Mouse (Mus musculus): ENCODE measurements around the gene Eid2. TPM values are rescaled to one million over a fixed set of nuclear protein-coding genes. Genes with fewer than 3 reads are reported as not detected.
A peak's percentile ranks its signal among the peaks of the same experiment; 100 is the strongest.

Eid2 gene
- polyA plus RNA-seq, 1 experiment from 2014 or later, result 3.8 TPM

GRCm38 (mm10) chr7:28306216-28306615, 38.5 kb downstream of the Eid2 start:
- no peak overlapping the region for H3K27ac ChIP-seq (ENCODE audit: low read length)
- H3K36me3 ChIP-seq (ENCODE audit: control insufficient read depth, insufficient read depth), result peaks cover 29% of the 10 kb centered on the region
- no peak overlapping the region for H3K4me2 ChIP-seq (ENCODE audit: low read length)
- peaks cover 23% of the 10 kb centered on the region for H3K4me1 ChIP-seq (replicated peaks; ENCODE audit: control insufficient read depth, insufficient read depth, low read length)
- no peaks in the 10 kb centered on the region for H3K9me3 ChIP-seq (ENCODE audit: control insufficient read depth, low read length)
- H3K9ac ChIP-seq (replicated peaks; ENCODE audit: low read depth, low read length), result no peak overlapping the region
- no peak overlapping the region for H3K4me3 ChIP-seq (replicated peaks; ENCODE audit: low read length)
- H3K27me3 ChIP-seq (replicated peaks; ENCODE audit: control insufficient read depth, insufficient read depth, low read length), result no peaks in the 10 kb centered on the region
- no peak for ATAC-seq
- 93% methylated on average over 8 of the region's 8 CpGs for WGBS

- no peak overlapping the region for H3K9ac ChIP-seq (replicated peaks; ENCODE audit: low read depth, low read length)
- peaks cover 29% of the 10 kb centered on the region for H3K36me3 ChIP-seq (ENCODE audit: control insufficient read depth, insufficient read depth)
- H3K27me3 ChIP-seq (replicated peaks; ENCODE audit: control insufficient read depth, insufficient read depth, low read length), result no peaks in the 10 kb centered on the region
- no peak overlapping the region for H3K4me2 ChIP-seq (ENCODE audit: low read length)
- peaks cover 13% of the 10 kb centered on the region for H3K4me1 ChIP-seq (replicated peaks; ENCODE audit: control insufficient read depth, insufficient read depth, low read length)
- H3K4me3 ChIP-seq (replicated peaks; ENCODE audit: low read length), result no peak overlapping the region
- H3K9me3 ChIP-seq (ENCODE audit: control insufficient read depth, low read length), result no peaks in the 10 kb centered on the region
- 69% methylated on average over 9 of the region's 9 CpGs for WGBS
- ATAC-seq, result no peak
- H3K27ac ChIP-seq (ENCODE audit: low read length), result no peak overlapping the region
Measured at GRCm38 (mm10) chr7:28309737-28310136, 42.1 kb downstream of the Eid2 start.

GRCm38 (mm10) chr7:28311151-28311925, 43.7 kb downstream of the Eid2 start:
- peaks cover 13% of the 10 kb centered on the region for H3K4me1 ChIP-seq (replicated peaks; ENCODE audit: control insufficient read depth, insufficient read depth, low read length)
- peak; percentile 61 for ATAC-seq
- no peaks in the 10 kb centered on the region for H3K27me3 ChIP-seq (replicated peaks; ENCODE audit: control insufficient read depth, insufficient read depth, low read length)
- H3K4me2 ChIP-seq (ENCODE audit: low read length), result peak overlapping the region; percentile 77
- H3K9me3 ChIP-seq (ENCODE audit: control insufficient read depth, low read length), result no peaks in the 10 kb centered on the region
- H3K36me3 ChIP-seq (ENCODE audit: control insufficient read depth, insufficient read depth), result peaks cover 37% of the 10 kb centered on the region
- 5% methylated on average over 35 of the region's 35 CpGs for WGBS
- H3K27ac ChIP-seq (ENCODE audit: low read length), result peak overlapping the region; percentile 78
- H3K4me3 ChIP-seq (replicated peaks; ENCODE audit: low read length), result peak overlapping the region; percentile 98
- H3K9ac ChIP-seq (replicated peaks; ENCODE audit: low read depth, low read length), result peak overlapping the region; percentile 91

GRCm38 (mm10) chr7:28311926-28312543, 44.4 kb downstream of the Eid2 start, which contains the start of gene Timm50:
TSS of gene Timm50 (minus strand) at chr7:28312072.
- ATAC-seq, result peak; percentile 99
- H3K36me3 ChIP-seq (ENCODE audit: control insufficient read depth, insufficient read depth), result peaks cover 37% of the 10 kb centered on the region

GRCm38 (mm10) chr7:28318036-28318435, 50.4 kb downstream of the Eid2 start:
- no peaks in the 10 kb centered on the region for H3K9me3 ChIP-seq (ENCODE audit: control insufficient read depth, low read length)
- no peak overlapping the region for H3K4me3 ChIP-seq (replicated peaks; ENCODE audit: low read length)
- peaks cover 62% of the 10 kb centered on the region for H3K36me3 ChIP-seq (ENCODE audit: control insufficient read depth, insufficient read depth)
- no peaks in the 10 kb centered on the region for H3K27me3 ChIP-seq (replicated peaks; ENCODE audit: control insufficient read depth, insufficient read depth, low read length)
- ATAC-seq, result no peak
- no peaks in the 10 kb centered on the region for H3K4me1 ChIP-seq (replicated peaks; ENCODE audit: control insufficient read depth, insufficient read depth, low read length)
- H3K27ac ChIP-seq (ENCODE audit: low read length), result no peak overlapping the region
- H3K4me2 ChIP-seq (ENCODE audit: low read length), result no peak overlapping the region
- no peak overlapping the region for H3K9ac ChIP-seq (replicated peaks; ENCODE audit: low read depth, low read length)
- 90% methylated on average over 3 of the region's 3 CpGs for WGBS

More at GRCm38 (mm10) chr7:28311926-28312543, 44.4 kb downstream of the Eid2 start, which contains the start of gene Timm50:
- peak within 1 kb of the TSS; percentile 77 for H3K4me2 ChIP-seq (ENCODE audit: low read length)
- WGBS, result under 1% methylated on average over 45 of the region's 45 CpGs
- H3K9ac ChIP-seq (replicated peaks; ENCODE audit: low read depth, low read length), result peak within 1 kb of the TSS; percentile 91
- H3K27ac ChIP-seq (ENCODE audit: low read length), result peak within 1 kb of the TSS; percentile 78
- H3K4me1 ChIP-seq (replicated peaks; ENCODE audit: control insufficient read depth, insufficient read depth, low read length), result peaks cover 13% of the 10 kb centered on the region
- H3K9me3 ChIP-seq (ENCODE audit: control insufficient read depth, low read length), result no peaks in the 10 kb centered on the region
- H3K27me3 ChIP-seq (replicated peaks; ENCODE audit: control insufficient read depth, insufficient read depth, low read length), result no peaks in the 10 kb centered on the region
- H3K4me3 ChIP-seq (replicated peaks; ENCODE audit: low read length), result peak within 1 kb of the TSS; percentile 98

GRCm38 (mm10) chr7:28318714-28319113, 51.0 kb downstream of the Eid2 start:
- Histone ChIP-seq H3K27ac (ENCODE audit: low read length) (no peak overlapping the region), H3K4me2 (ENCODE audit: low read length) (no peak overlapping the region), H3K36me3 (ENCODE audit: control insufficient read depth, insufficient read depth) (peaks cover 69% of the 10 kb centered on the region), H3K4me1 (replicated peaks; ENCODE audit: control insufficient read depth, insufficient read depth, low read length) (no peaks in the 10 kb centered on the region), H3K9me3 (ENCODE audit: control insufficient read depth, low read length) (no peaks in the 10 kb centered on the region), H3K4me3 (replicated peaks; ENCODE audit: low read length) (no peak overlapping the region), H3K9ac (replicated peaks; ENCODE audit: low read depth, low read length) (no peak overlapping the region), H3K27me3 (replicated peaks; ENCODE audit: control insufficient read depth, insufficient read depth, low read length) (no peaks in the 10 kb centered on the region)
- WGBS, result 95% methylated on average over 17 of the region's 17 CpGs
- ATAC-seq, result no peak

Other genes with a start within 250 kb of the Eid2 start
- gene Psmc4, start 217.8 kb upstream of the Eid2 start, polyA plus RNA-seq (2015; fragmentation: Nextera tagmentation; extraction: Ambion mirVana), result 330 and 343 TPM in 2 replicates
- gene Fcgbp, start 196.6 kb upstream of the Eid2 start, polyA plus RNA-seq (2015; fragmentation: Nextera tagmentation; extraction: Ambion mirVana), result 0.41 TPM in 1 of 2 replicates, not detected in the other
- gene 9530053A07Rik, start 138.4 kb upstream of the Eid2 start, polyA plus RNA-seq (2015; fragmentation: Nextera tagmentation; extraction: Ambion mirVana), result 0.06 and 0.14 TPM in 2 replicates
- 84.4 and 86.8 TPM in 2 replicates for gene Fbl, start 98.2 kb upstream of the Eid2 start, polyA plus RNA-seq (2015; fragmentation: Nextera tagmentation; extraction: Ambion mirVana)
- gene Dyrk1b, start 88.4 kb upstream of the Eid2 start, polyA plus RNA-seq (2015; fragmentation: Nextera tagmentation; extraction: Ambion mirVana), result 14.4 and 14.8 TPM in 2 replicates
- 41.8 and 45.1 TPM in 2 replicates for gene Eid2b, start 9.9 kb downstream of the Eid2 start, polyA plus RNA-seq (2015; fragmentation: Nextera tagmentation; extraction: Ambion mirVana)
- gene Selenov, start 23.3 kb downstream of the Eid2 start, polyA plus RNA-seq (2015; fragmentation: Nextera tagmentation; extraction: Ambion mirVana), result 0.16 TPM in 1 of 2 replicates, not detected in the other
- gene Dll3, start 34.4 kb downstream of the Eid2 start, polyA plus RNA-seq (2015; fragmentation: Nextera tagmentation; extraction: Ambion mirVana), result 9.9 and 10.5 TPM in 2 replicates
- 144 and 146 TPM in 2 replicates for gene Timm50, start 44.2 kb downstream of the Eid2 start, polyA plus RNA-seq (2015; fragmentation: Nextera tagmentation; extraction: Ambion mirVana)
- 114 and 118 TPM in 2 replicates for gene Supt5, start 70.9 kb downstream of the Eid2 start, polyA plus RNA-seq (2015; fragmentation: Nextera tagmentation; extraction: Ambion mirVana)
- 464 and 494 TPM in 2 replicates for gene Rps16, start 82.8 kb downstream of the Eid2 start, polyA plus RNA-seq (2015; fragmentation: Nextera tagmentation; extraction: Ambion mirVana)
- gene Plekhg2, start 104.7 kb downstream of the Eid2 start, polyA plus RNA-seq (2015; fragmentation: Nextera tagmentation; extraction: Ambion mirVana), result 40.7 and 50.8 TPM in 2 replicates
- 6.5 and 6.7 TPM in 2 replicates for gene Zfp36, start 112.4 kb downstream of the Eid2 start, polyA plus RNA-seq (2015; fragmentation: Nextera tagmentation; extraction: Ambion mirVana)
- gene Med29, start 124.8 kb downstream of the Eid2 start, polyA plus RNA-seq (2015; fragmentation: Nextera tagmentation; extraction: Ambion mirVana), result 39.9 and 40.2 TPM in 2 replicates
- gene Paf1, start 125.1 kb downstream of the Eid2 start, polyA plus RNA-seq (2015; fragmentation: Nextera tagmentation; extraction: Ambion mirVana), result 107 and 111 TPM in 2 replicates
- 1.7 and 2.2 TPM in 2 replicates for gene Gmfg, start 169.6 kb downstream of the Eid2 start, polyA plus RNA-seq (2015; fragmentation: Nextera tagmentation; extraction: Ambion mirVana)
- 9.1 and 10.6 TPM in 2 replicates for gene Lrfn1, start 184.1 kb downstream of the Eid2 start, polyA plus RNA-seq (2015; fragmentation: Nextera tagmentation; extraction: Ambion mirVana)
- not detected in 2 replicates for gene Ifnl2, start 242.6 kb downstream of the Eid2 start, polyA plus RNA-seq (2015; fragmentation: Nextera tagmentation; extraction: Ambion mirVana)